In the genomic region with DNA sequence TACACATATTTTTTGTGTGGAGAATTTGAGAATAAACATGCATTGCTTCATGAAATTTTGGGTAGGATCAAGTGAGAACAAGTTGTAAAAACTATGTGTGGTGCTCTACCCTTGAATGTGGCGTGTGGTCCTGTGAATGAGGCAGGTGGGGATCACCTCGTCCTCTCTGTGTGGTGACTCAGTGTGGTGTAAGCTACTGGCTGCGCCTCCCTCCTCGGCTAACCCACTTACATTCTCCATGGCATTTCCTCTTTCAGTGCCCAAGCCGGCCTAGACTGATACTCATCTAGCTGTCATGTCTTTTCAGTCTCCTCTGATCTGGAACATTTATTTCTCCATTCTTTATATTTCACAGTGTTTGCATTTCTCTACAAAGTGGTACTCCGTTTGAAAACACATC, we compare ENCODE assay signal across 20 mouse cellular contexts.
DNase-seq lines count a peak whose midpoint lies in the region; ATAC-seq and TF ChIP-seq lines count a peak whose summit lies in the region.
"Had no signal": no experiment of that assay in that cellular context is flagged by ENCODE, and none has a peak within 500 bp of the region (broad histone marks: within the 10 kb centered on the region; RNA-seq: fewer than 3 reads in every experiment).

No protein-coding gene starts in this region.

- H3K4me3 ChIP-seq in lung, postnatal 0 days (ENCODE audit: low read depth, low read length): no peak overlapping the region
- H3K4me3 ChIP-seq in stomach, embryonic 15.5 days (replicated peaks): no peak overlapping the region
- no peak overlapping the region for H3K4me3 ChIP-seq in midbrain, embryonic 11.5 days (ENCODE audit: low read depth, low read length)
- H3K4me3 ChIP-seq in kidney, embryonic 15.5 days (replicated peaks): no peak overlapping the region
- H3K4me3 ChIP-seq: forebrain, embryonic 10.5 days; heart, embryonic 10.5 days; limb, embryonic 12.5 days; liver, embryonic 15.5 days had no signal

- no peak overlapping the region for H3K9ac ChIP-seq in lung, postnatal 0 days (replicated peaks; ENCODE audit: low read depth)
- no peak overlapping the region for H3K9ac ChIP-seq in stomach, embryonic 15.5 days
- no peak overlapping the region for H3K9ac ChIP-seq in midbrain, embryonic 11.5 days (ENCODE audit: low read length)
- H3K9ac ChIP-seq in kidney, embryonic 15.5 days: no peak overlapping the region
- H3K9ac ChIP-seq: limb, embryonic 12.5 days; liver, embryonic 15.5 days had no signal

- H3K36me3 ChIP-seq in lung, postnatal 0 days (ENCODE audit: insufficient read depth, low read length): no peaks in the 10 kb centered on the region
- H3K36me3 ChIP-seq in stomach, embryonic 15.5 days: 0 out of 2 replicates have a peak, but pooled peaks cover 3% of the 10 kb centered on the region
- no peaks in the 10 kb centered on the region for H3K36me3 ChIP-seq in midbrain, embryonic 11.5 days (ENCODE audit: control insufficient read depth, insufficient read depth, low read length)
- H3K36me3 ChIP-seq in kidney, embryonic 15.5 days: peaks cover 3% of the 10 kb centered on the region; the same call in 1 of the 2 replicates
- H3K36me3 ChIP-seq: liver, embryonic 15.5 days had no signal

- peak; percentile 42 for DNase-seq in lung, postnatal 0 days (ENCODE audit: low spot score)
- no peak for DNase-seq in lung, postnatal 14 days
- peak; percentile 58 for DNase-seq in thymus, postnatal 4 days
- no peak for DNase-seq in midbrain, embryonic 11.5 days (ENCODE audit: low spot score, missing footprints)
- DNase-seq in adipocyte (ENCODE audit: low spot score): no peak
- DNase-seq: adrenal gland, adult 8-10 months; cerebellum, adult 9-10 months; heart, postnatal 36 days; kidney, postnatal 10 days; right cerebral cortex, adult 18-20 months had no signal

- no peak overlapping the region for H3K4me2 ChIP-seq in lung, postnatal 0 days (replicated peaks; ENCODE audit: low read depth, low read length)
- no peak overlapping the region for H3K4me2 ChIP-seq in stomach, embryonic 15.5 days
- H3K4me2 ChIP-seq in midbrain, embryonic 11.5 days: no peak overlapping the region
- no peak overlapping the region for H3K4me2 ChIP-seq in kidney, embryonic 15.5 days
- H3K4me2 ChIP-seq: limb, embryonic 12.5 days; liver, embryonic 15.5 days had no signal

- no peaks in the 10 kb centered on the region for H3K27me3 ChIP-seq in lung, postnatal 0 days (replicated peaks; ENCODE audit: insufficient read depth, low read length)
- H3K27me3 ChIP-seq in stomach, embryonic 15.5 days (replicated peaks): no peaks in the 10 kb centered on the region
- H3K27me3 ChIP-seq in midbrain, embryonic 11.5 days (ENCODE audit: control insufficient read depth, insufficient read depth, low read length): no peaks in the 10 kb centered on the region
- H3K27me3 ChIP-seq in kidney, embryonic 15.5 days: no peaks in the 10 kb centered on the region
- H3K27me3 ChIP-seq: limb, embryonic 12.5 days; liver, embryonic 15.5 days; Patski had no signal

- H3K27ac ChIP-seq in lung, postnatal 0 days (ENCODE audit: low read length): no peak overlapping the region
- 0 out of 2 replicates have a peak overlapping the region, but pooled peaks have one; percentile 21 for H3K27ac ChIP-seq in stomach, embryonic 15.5 days
- H3K27ac ChIP-seq in midbrain, embryonic 11.5 days (ENCODE audit: low read depth, low read length): no peak overlapping the region
- no peak overlapping the region for H3K27ac ChIP-seq in kidney, embryonic 15.5 days
- H3K27ac ChIP-seq: forebrain, embryonic 10.5 days; limb, embryonic 12.5 days; liver, embryonic 15.5 days; macrophage had no signal

- 34% methylated on average over 6 of the region's 6 CpGs for WGBS in lung, postnatal 0 days
- 45% methylated on average over 6 of the region's 6 CpGs for WGBS in stomach, embryonic 15.5 days
- WGBS in midbrain, embryonic 11.5 days: 80% methylated on average over 6 of the region's 6 CpGs
- WGBS in kidney, embryonic 15.5 days: 62% methylated on average over 6 of the region's 6 CpGs

- no peaks in the 10 kb centered on the region for H3K9me3 ChIP-seq in lung, postnatal 0 days (ENCODE audit: low read length)
- H3K9me3 ChIP-seq in stomach, embryonic 15.5 days: no peaks in the 10 kb centered on the region
- no peaks in the 10 kb centered on the region for H3K9me3 ChIP-seq in midbrain, embryonic 11.5 days (ENCODE audit: control insufficient read depth, low read length)
- no peaks in the 10 kb centered on the region for H3K9me3 ChIP-seq in kidney, embryonic 15.5 days (replicated peaks)
- H3K9me3 ChIP-seq: forebrain, embryonic 10.5 days; heart, embryonic 10.5 days; limb, embryonic 12.5 days; liver, embryonic 15.5 days had no signal

- ATAC-seq in lung, postnatal 0 days: peak; percentile 66
- peak; percentile 82 for ATAC-seq in common myeloid progenitor, adult 5-6 weeks (replicated peaks; ENCODE audit: low read depth, poor library complexity, severe bottlenecking)
- ATAC-seq in stomach, embryonic 15.5 days (ENCODE audit: insufficient read depth, low FRiP score, low read depth): no peak
- ATAC-seq in midbrain, embryonic 11.5 days (ENCODE audit: low FRiP score): no peak
- no peak for ATAC-seq in kidney, embryonic 15.5 days (replicated peaks; ENCODE audit: low FRiP score)
- ATAC-seq: midbrain, embryonic 16.5 days; Patski had no signal

- H3K4me1 ChIP-seq in lung, postnatal 0 days (ENCODE audit: insufficient read depth, low read depth, low read length): peaks cover 24% of the 10 kb centered on the region; the same call in 1 of the 2 replicates
- peaks cover 24% of the 10 kb centered on the region for H3K4me1 ChIP-seq in stomach, embryonic 15.5 days
- H3K4me1 ChIP-seq in midbrain, embryonic 11.5 days (ENCODE audit: control insufficient read depth, insufficient read depth, low read length): peaks cover 6% of the 10 kb centered on the region
- H3K4me1 ChIP-seq in kidney, embryonic 15.5 days: peaks cover 53% of the 10 kb centered on the region

- TF ChIP-seq EP300 in lung, postnatal 0 days (IDR thresholded peaks at IDR 0.05): peak; percentile 19; the same call in 1 of the 2 replicates

- no peak for TF ChIP-seq CTCF in lung, postnatal 0 days (IDR thresholded peaks at IDR 0.05)

Comparison
In these comparisons a context has a peak if more than half of its experiments do, and no peak if none do; other contexts are left out.
1. DNase-seq: peak in lung, postnatal 0 days (single experiment) and thymus, postnatal 4 days (single experiment); none in lung, postnatal 14 days (single experiment), midbrain, embryonic 11.5 days (single experiment) and adipocyte (single experiment).
2. ATAC-seq: peak in lung, postnatal 0 days (single experiment) and common myeloid progenitor, adult 5-6 weeks (single experiment); none in stomach, embryonic 15.5 days (single experiment), midbrain, embryonic 11.5 days (single experiment) and kidney, embryonic 15.5 days (single experiment).